Mouse (Mus musculus) heart, embryonic 12.5 days (tissue): ENCODE results near the gene C1qtnf2. TPM values are rescaled to one million over a fixed set of nuclear protein-coding genes. Genes with fewer than 3 reads are reported as not detected.

ENCODE experiments used
- polyA plus RNA-seq: library from polyadenylated mRNA; unstranded; fragments of >200 nt; fragmentation: Nextera tagmentation; extraction: Ambion mirVana; gene quantifications from 2 replicates; pipeline ENCODE4 v1.2.1, GENCODE M21; 2016

C1qtnf2 gene
- polyA plus RNA-seq, 1 experiment from 2014 or later, result 2.0 TPM

Other genes with a start within 250 kb of the C1qtnf2 start
- 117 and 121 TPM in 2 replicates for gene Pttg1, start 48.0 kb upstream of the C1qtnf2 start, polyA plus RNA-seq
- gene Slu7, start 40.5 kb upstream of the C1qtnf2 start, polyA plus RNA-seq, result 42.1 and 44.3 TPM in 2 replicates
- gene Ccnjl, start 54.5 kb downstream of the C1qtnf2 start, polyA plus RNA-seq, result 18.9 and 22.9 TPM in 2 replicates
- gene 4933415A04Rik, start 112.8 kb downstream of the C1qtnf2 start, polyA plus RNA-seq, result 4.6 and 5.6 TPM in 2 replicates
- not detected in 2 replicates for gene Fabp6, start 127.3 kb downstream of the C1qtnf2 start, polyA plus RNA-seq
- gene Pwwp2a, start 207.7 kb downstream of the C1qtnf2 start, polyA plus RNA-seq, result 31.4 and 31.9 TPM in 2 replicates